Mouse (Mus musculus) erythroblast, embryonic 14.5 days (primary cell): ENCODE results near the gene Acy3. TPM values are rescaled to one million over a fixed set of nuclear protein-coding genes. Genes with fewer than 3 reads are reported as not detected.

ENCODE experiments used
- H3K27me3 ChIP-seq: 2 replicates; pipeline ENCODE4 v1.6.1; 2012; ENCODE audit warnings: inconsistent platforms; ENCODE audit not compliant: control insufficient read depth
- H3K36me3 ChIP-seq: 2 replicates; pipeline ENCODE4 v1.6.1; 2012; ENCODE audit warnings: mild to moderate bottlenecking, inconsistent platforms; ENCODE audit not compliant: control insufficient read depth
- H3K4me1 ChIP-seq: 2 replicates; pipeline ENCODE4 v1.6.1; 2012; ENCODE audit warnings: inconsistent platforms; ENCODE audit not compliant: control insufficient read depth
- H3K4me3 ChIP-seq: replicated peaks from 2 replicates; pipeline ENCODE3; 2012; ENCODE audit warnings: moderate library complexity, mild to moderate bottlenecking, inconsistent platforms
- H3K9me3 ChIP-seq: 2 replicates; pipeline ENCODE4 v1.6.1; 2012; ENCODE audit warnings: low read length, inconsistent platforms, mixed read lengths; ENCODE audit not compliant: control insufficient read depth
- GATA1 ChIP-seq: IDR thresholded peaks from 2 replicates; pipeline ENCODE4 v1.6.1; 2012; ENCODE audit warnings: low read length, inconsistent platforms, mixed read lengths
- TAL1 ChIP-seq: IDR thresholded peaks from 3 replicates; pipeline ENCODE4 v1.6.1; 2012; ENCODE audit warnings: low read length, inconsistent platforms, mixed read lengths
- polyA plus RNA-seq: library from polyadenylated mRNA; stranded (reverse); fragments of >175 nt; gene quantifications from 2 replicates; pipeline ENCODE4 v1.2.3, GENCODE M21; 2012

The Acy3 gene
- polyA plus RNA-seq, 1 experiment, result not detected

DNA sequence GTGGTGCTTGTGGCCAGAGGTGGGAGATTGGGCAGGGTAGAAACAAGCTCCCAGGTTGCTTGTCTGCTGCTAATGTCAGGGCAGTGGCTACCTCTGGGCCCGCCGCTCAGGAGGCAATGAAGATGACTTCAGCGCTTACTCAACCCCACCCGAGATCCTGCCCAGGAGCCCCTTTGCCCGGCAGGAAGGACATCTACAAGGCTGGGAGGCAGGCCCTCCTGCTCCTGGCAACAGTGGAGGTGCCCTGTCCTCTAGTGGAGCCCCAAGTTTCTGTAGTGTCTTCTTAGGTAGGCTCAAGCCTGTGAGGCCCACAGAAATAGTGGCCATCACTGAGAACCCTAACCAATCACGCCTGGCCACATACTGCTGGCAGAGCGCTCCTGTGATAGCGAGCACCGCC is 18.7 kb downstream of the Acy3 start:
- H3K4me3 ChIP-seq, result no peak overlapping the region
- H3K9me3 ChIP-seq, result no peaks in the 10 kb centered on the region
- TF ChIP-seq GATA1 (no peak), TAL1 (no peak)
- peaks cover 55% of the 10 kb centered on the region for H3K36me3 ChIP-seq
- no peaks in the 10 kb centered on the region for H3K27me3 ChIP-seq
- peaks cover 18% of the 10 kb centered on the region for H3K4me1 ChIP-seq

DNA sequence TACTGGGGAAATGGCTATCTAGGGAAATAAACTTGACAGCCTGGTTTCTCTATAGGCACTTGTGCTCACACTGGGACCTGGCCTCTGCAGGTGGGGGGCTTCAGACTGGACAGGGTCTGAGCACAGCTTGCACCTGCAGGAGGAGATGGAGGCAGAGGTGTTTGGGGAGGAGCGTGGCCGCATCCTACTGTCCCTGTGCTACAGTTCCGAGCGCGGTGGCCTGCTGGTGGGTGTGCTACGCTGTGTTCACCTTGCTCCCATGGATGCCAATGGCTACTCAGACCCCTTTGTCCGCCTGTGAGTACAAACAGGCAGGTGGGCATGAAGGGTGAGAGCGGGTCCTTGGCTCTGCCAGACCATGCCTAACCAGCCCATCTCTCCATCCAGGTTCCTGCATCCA is 19.6 kb downstream of the Acy3 start:
- Histone ChIP-seq H3K27me3 (no peaks in the 10 kb centered on the region), H3K4me1 (peaks cover 14% of the 10 kb centered on the region), H3K4me3 (no peak overlapping the region), H3K36me3 (peaks cover 63% of the 10 kb centered on the region), H3K9me3 (no peaks in the 10 kb centered on the region)
- TF ChIP-seq GATA1 (no peak), TAL1 (no peak)

DNA sequence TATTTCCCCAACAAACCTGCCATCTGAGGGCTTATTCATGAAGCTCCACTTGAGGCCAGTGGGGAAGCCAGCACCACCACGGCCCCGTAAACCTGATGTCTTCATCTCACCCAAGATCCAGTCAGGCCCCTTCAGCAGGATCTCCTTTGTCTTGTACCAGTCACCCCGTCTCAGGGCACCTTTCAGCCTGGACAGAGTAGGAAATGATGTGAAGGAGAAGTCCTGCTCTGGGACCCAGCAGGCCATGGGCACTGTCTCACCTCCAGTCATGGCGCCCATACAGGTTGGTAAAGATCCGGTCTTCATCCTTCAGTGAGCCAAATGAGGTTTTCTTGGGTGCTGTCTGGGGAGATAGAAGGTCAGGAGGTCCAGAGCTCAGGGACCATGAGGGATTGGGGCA is 24.7 kb downstream of the Acy3 start:
- Histone ChIP-seq H3K9me3 (no peaks in the 10 kb centered on the region), H3K27me3 (no peaks in the 10 kb centered on the region), H3K4me1 (peaks cover 47% of the 10 kb centered on the region), H3K4me3 (peak overlapping the region; percentile 78), H3K36me3 (peaks cover 52% of the 10 kb centered on the region)
- TF ChIP-seq TAL1, result no peak
- no peak for TF ChIP-seq GATA1

DNA sequence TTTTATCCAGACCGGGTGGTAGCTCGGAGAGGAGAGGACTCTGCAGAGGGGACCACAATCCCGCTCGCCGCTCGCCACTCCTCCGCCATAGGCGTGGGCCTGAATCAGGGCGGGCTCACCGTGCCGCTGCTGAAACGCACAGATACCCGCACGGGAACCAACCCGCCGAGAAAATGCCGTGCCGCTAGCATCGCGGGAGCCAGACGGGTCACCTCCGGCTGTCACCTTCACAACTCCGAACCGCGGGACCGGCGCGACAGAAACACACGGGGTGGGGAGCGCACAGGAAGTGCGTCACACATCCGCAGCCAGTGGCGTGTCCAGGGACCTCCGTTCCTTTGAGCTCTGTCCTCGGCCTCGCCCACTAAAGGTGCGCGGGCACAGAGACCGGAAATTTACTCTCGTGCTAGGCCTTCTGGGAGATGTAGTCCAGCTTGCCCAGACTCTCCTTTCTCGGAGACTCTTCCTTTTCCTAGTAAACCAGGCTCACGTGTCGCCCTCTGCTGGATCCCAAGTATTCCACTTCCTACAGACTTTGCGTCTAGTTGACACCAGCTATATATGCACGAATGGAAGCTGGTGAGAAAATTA is 26.2 kb downstream of the Acy3 start, which contains the start of gene Ndufv1:
TSS of gene Ndufv1 (minus strand) at position 375 of the 591 bp plus-strand sequence.
- H3K4me1 ChIP-seq, result peaks cover 53% of the 10 kb centered on the region
- H3K36me3 ChIP-seq, result peaks cover 38% of the 10 kb centered on the region
- TF ChIP-seq GATA1, result no peak
- no peak for TF ChIP-seq TAL1

DNA sequence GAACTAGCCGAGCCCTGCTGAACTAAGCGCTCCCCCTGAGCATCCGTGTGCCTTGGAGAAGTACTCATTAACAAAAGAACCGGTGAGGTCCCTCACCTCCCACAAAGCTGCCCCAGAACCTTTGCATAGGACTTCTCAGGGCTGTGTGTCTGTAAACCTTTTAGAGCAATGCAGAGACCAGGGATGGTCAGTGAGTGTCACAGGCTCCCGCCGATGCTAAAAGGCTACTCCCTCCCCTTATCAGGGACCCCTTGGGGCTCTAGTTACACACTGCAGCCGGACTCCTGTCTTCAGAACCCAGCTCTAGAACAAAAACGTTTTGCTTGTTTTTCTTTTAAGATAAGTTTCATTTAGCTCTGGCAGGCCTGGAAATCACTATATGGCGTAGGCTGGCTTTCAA is 26.7 kb downstream of the Acy3 start:
- Histone ChIP-seq H3K27me3 (no peaks in the 10 kb centered on the region), H3K4me3 (peak overlapping the region; percentile 78), H3K4me1 (peaks cover 55% of the 10 kb centered on the region), H3K9me3 (no peaks in the 10 kb centered on the region), H3K36me3 (peaks cover 32% of the 10 kb centered on the region)
- TF ChIP-seq GATA1 (no peak), TAL1 (no peak)

More for the DNA sequence above, 26.2 kb downstream of the Acy3 start, which contains the start of gene Ndufv1:
- Histone ChIP-seq H3K4me3 (peak within 1 kb of the TSS; percentile 78), H3K27me3 (no peaks in the 10 kb centered on the region), H3K9me3 (no peaks in the 10 kb centered on the region)

DNA sequence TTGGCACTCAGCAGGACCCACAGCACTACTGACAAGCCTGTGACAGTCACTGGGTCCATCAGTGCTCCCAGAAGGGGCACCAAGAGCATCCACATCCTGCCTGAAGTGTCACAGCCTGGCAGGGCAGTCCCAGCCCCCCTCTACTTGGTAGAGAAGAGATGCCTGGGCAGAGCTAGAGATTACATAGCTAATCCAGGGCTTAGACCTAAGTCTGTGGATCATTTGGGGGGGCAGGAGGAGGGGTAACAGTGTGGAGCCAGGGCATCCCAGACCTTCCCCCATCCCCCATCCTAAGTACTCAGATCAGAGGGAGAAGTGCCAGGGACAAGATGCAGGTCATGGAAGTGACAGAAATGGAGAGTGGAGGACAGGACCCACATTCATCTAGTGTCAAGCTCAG is 28.4 kb downstream of the Acy3 start:
- peaks cover 15% of the 10 kb centered on the region for H3K36me3 ChIP-seq
- TF ChIP-seq TAL1 (no peak), GATA1 (no peak)
- H3K4me3 ChIP-seq, result no peak overlapping the region
- H3K4me1 ChIP-seq, result peaks cover 69% of the 10 kb centered on the region
- H3K27me3 ChIP-seq, result no peaks in the 10 kb centered on the region
- H3K9me3 ChIP-seq, result no peaks in the 10 kb centered on the region

DNA sequence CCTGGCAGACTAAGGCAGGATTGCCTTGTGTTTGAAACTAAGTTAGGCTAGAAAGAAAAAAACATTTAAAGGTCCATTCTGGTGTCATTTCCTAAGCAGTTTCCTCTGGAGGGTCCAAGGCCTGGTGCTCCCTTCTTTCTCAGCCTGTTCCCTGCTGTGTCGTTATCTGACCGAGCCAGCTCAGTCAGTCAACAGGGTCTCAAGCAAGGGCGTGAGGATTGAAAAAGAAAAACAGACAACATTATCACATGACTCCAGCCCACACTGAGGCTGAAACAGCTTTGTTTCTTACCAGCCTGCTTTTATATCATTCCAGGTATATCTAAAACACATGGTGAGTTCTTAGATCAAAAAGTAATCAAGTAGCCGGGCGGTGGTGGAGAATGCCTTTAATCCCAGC is 29.3 kb downstream of the Acy3 start:
- H3K27me3 ChIP-seq, result no peaks in the 10 kb centered on the region
- TF ChIP-seq TAL1 (no peak), GATA1 (no peak)
- H3K36me3 ChIP-seq, result peaks cover 7% of the 10 kb centered on the region
- no peak overlapping the region for H3K4me3 ChIP-seq
- H3K4me1 ChIP-seq, result peaks cover 72% of the 10 kb centered on the region
- H3K9me3 ChIP-seq, result no peaks in the 10 kb centered on the region

DNA sequence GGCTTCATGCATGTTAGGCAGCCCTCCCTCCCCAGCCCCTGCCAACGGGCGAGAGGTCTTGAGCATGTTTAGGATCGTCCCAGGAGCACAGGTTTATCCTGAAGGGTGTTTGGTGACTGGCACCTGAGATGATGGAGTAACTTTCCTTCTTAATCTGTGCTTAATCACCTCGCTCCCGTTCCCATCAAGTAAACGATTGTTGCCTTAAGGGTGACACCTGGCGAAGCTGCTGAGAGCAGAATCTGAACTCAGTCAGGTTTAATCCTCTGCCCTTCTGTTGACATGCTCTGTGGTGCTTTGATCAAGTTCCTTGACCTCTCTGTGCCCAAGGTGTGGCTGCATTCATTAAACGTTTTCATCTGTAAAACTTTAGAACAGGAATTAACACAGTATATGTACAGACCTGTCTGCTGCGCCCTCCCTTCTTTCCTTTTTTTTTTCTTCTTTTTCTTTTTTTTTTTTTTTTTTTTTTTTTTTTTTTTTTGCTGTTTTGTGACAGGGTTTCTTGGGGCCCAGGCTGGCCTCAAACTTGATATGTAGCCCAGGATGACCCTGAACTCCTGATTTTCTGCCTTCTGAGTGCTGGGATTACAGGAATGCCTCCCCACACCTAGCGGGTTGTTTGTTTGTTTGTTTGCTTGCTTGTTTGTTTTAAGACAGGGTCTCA is 31.7 kb downstream of the Acy3 start:
- TF ChIP-seq TAL1 (no peak; the same call in 2 of the 3 replicates), GATA1 (no peak)
- no peaks in the 10 kb centered on the region for H3K27me3 ChIP-seq
- no peaks in the 10 kb centered on the region for H3K9me3 ChIP-seq
- H3K4me3 ChIP-seq, result no peak overlapping the region
- peaks cover 55% of the 10 kb centered on the region for H3K4me1 ChIP-seq
- no peaks in the 10 kb centered on the region for H3K36me3 ChIP-seq

DNA sequence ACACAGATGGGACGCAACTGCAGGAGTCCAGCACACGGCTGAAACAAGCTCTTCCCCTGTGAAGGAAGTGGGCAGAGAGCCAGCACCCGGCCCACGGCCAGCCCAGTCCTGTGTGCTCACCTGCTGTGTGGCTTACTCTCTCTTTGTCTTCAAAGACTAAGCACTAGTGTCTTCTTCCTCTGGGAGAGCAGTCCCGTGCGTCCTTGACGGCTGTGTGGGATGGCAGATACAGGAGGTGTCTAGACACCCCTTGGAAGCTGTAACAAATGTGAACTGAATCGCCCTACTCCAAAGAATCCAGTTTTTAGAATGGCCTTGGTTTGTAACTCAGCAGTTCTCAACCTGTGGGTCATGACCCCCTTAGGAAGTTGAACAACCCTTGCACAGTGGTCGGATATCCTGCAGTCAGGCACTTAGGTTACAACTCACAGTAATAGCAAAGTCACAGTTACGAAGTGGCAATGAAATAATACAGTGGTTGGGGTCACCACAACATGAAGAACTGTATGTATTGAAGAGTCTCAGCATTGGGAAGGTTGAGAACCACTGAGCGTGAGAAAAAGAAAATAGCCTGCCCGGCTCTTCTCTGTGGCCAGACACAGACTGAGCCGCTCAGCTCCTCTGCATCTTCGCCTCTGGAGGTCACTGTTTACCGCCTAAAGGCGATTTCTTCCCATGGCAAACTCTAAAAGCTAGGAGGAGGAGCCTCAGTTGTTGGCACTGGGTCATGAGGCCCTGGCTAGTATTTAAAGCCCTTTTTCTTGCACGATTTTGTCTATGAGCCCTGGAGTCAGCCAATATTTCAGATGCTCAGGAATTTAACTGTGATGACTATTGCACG is 32.6 kb downstream of the Acy3 start:
- Histone ChIP-seq H3K4me1 (peaks cover 46% of the 10 kb centered on the region), H3K27me3 (no peaks in the 10 kb centered on the region), H3K36me3 (no peaks in the 10 kb centered on the region), H3K9me3 (no peaks in the 10 kb centered on the region), H3K4me3 (no peak overlapping the region)
- TF ChIP-seq TAL1 (no peak), GATA1 (no peak)
